Mouse (Mus musculus) natural killer cell, adult 2 months (primary cell): ENCODE measurements around the gene Arhgef2.
A peak's percentile ranks its signal among the peaks of the same experiment; 100 is the strongest.

ENCODE experiments used
- DNase-seq, 2 experiments: peaks; one replicate each; pipeline ENCODE4 v3.0.0; 2022; ENCODE audit warnings: low spot score in 2 of 2

Arhgef2 gene

DNA sequence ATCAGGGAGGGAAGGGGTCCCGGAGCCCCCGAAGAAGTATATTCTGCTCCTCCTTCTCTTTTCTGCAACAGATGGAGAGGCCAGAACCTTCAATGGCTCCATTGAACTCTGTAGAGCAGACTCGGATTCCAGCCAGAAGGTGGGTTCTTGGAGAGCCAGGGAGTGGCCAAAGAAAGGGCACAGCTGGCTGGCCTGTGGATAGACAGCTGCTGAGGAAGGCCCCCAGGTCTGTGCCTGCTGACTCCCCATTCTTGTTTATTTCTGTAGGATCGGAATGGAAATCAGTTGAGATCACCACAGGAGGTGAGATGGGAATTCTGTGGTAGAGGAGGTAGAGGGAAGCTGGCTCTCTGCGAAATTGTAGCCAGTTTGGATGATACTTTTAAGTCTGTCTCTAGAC, 37.3 kb downstream of the Arhgef2 start:
- no peak for DNase-seq

DNA sequence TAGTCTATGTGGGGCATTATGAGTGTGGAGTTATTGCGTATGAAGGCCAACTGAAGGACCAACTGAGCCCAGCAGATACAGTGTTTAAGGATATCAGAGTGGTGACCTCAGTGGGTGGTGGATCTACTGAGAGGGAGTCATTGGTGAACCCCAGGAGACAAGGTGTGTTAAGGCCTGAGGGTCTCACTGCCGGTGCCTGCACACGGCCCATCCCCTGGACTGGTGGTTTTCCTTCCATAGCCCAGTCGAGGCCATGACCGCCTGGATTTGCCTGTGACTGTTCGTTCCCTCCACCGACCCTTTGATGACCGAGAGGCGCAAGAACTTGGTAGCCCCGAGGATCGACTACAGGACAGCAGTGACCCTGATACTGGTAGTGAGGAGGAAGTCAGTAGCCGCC, 40.2 kb downstream of the Arhgef2 start:
- DNase-seq: no peak

- DNase-seq: no peak
These were observed 40.7 kb downstream of the Arhgef2 start for GRCm38 (mm10) chr3:88646426-88646995.

DNA sequence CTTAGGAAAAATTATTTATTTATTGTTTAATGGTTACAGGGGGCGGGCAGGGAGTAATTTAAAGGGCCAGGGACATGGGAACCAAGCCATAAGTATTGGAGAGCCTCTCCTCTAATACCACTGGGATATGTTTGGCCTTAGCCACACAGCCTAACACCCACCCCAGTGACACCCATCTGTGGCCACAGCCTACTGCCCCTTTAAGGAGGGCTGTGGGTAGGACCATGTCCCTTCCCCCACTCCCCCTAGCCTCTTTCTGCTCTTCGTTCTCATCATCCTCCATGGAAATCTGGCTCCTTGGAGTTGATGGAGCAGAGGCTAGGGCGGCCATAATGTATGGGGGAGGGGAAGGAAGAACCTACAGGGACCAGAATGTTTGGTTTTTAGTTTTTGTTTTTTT, 41.3 kb downstream of the Arhgef2 start:
- DNase-seq: no peak

DNA sequence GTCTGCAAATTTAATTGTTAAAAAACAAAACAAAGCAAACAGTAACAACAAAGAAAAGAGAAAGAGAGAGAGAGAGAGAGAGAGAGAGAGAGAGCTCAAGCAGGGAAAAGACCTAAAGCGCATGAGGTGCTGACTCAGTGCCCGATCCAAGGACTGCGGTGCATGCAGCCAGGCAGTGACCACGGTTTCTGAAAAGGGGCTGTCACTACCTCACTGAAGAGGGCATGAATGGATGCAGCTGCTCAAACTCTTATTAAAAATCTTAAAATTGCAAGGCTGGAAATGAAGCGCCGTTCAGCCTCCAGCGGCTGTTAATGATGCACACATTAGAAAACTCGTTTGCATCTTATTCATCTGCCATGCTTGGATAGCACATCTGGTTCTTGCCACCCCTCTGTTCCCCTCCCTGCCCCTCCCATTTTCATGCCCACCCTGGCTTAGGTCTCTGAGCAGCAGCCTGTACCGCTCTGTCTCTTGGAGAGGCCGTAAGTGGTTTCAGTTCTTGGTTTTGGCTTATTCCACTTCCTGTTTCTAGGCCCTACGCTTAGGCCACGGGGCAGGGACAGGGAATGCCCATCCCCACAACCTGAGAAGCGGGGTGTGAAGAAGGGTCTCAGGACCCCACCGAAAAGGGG, 42.1 kb downstream of the Arhgef2 start:
- peak in 1 of 2 experiments; percentile 51 for DNase-seq

- no peak for DNase-seq
These were observed 42.8 kb downstream of the Arhgef2 start for GRCm38 (mm10) chr3:88648452-88649168.

- no peak for DNase-seq
These were observed 43.4 kb downstream of the Arhgef2 start for GRCm38 (mm10) chr3:88649186-88649585.

DNA sequence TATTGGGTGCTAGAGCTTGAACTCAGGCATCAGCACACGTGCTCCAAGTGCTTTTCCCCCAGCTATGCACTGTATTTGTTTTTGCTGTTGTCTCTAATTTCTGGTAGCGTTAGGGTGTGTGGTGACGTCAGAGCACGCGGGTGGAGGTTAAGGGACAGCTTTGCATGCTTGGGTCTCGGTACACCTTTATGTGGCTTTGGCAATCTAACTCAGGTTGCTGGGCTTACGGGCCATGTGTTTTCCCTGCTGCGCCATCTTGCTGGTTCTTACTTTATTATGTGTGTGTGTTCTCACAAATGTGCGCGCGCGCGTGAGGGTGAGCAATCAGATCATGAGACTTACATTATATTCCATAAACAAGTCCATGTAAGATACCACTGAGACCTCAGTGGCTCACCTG, 44.2 kb downstream of the Arhgef2 start:
- DNase-seq: no peak

DNA sequence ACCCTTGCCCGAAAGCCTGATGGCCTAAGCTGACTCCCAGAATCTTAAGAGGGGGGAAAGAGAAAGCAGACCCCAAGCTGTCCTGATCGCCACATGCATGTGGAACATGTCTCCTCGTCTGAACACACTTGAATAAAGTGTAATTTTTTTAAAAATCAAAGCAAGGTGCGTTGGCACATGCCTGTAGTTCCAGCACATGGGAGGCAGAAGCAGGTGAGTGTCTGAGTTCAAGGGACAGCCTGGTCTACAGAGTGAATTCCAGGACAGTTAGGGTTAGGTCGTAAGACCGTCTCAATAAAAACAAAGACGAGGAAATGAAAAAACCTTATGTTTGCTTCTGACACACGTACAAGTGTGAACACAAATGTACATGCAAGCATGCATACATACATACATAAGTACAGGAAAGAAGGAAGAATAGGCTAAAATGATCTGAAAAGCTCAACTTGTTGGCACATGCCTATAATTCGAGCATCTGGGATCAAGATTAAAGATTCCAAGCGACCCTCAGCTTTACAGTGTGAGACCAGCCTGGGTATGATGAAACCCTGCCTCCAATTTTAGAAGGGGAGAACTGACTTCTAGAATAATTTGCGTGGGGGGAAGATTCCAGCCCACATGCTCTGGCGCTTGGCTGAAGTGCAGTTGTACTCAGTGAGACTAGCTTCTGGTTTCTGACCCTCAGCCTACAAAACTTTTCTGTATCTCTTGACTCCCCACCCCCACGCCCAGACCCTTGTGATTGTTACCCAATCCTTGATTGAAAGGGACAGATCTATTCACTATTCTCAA, 45.1 kb downstream of the Arhgef2 start:
- DNase-seq: no peak

GRCm38 (mm10) chr3:88651669-88652618, 46.2 kb downstream of the Arhgef2 start:
- no peak for DNase-seq

DNA sequence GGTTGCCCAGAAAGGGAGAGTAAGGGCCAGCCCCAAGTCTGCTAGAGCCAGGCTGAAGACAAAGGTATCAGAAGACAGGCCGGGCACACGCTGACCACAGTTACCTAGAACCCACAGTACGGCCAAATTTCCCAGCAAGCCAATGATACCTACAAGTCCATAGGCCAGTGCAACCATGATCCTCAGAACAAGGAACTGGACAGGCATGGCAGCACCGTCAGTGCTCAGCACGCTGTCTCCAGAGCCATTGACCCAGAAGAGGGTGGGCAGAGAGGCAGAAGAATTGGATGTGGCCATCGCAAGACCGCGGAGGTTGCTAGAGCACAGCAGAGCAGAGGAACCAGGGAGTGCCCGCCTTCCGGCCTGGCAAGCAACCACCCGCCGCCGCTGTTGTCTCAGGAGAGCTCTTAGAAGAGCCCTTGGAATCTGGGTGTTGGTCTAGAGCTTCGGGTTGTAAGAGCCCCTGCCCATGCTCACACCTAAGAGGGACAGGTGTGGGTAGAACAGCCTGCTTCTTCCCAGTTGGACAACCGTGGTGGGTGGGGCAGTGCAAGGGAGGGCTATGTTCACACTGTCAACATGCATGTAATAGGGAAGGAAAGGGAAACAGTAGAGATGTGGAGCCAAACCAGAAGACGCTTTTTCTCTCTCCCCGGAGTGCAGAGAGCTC, 47.2 kb downstream of the Arhgef2 start, which contains the start of gene Rxfp4:
Gene Rxfp4, minus strand, starts transcription at position 297 of the 670 bp plus-strand sequence.
- DNase-seq: no peak

GRCm38 (mm10) chr3:88653516-88654370, 48.0 kb downstream of the Arhgef2 start:
- DNase-seq: no peak

DNA sequence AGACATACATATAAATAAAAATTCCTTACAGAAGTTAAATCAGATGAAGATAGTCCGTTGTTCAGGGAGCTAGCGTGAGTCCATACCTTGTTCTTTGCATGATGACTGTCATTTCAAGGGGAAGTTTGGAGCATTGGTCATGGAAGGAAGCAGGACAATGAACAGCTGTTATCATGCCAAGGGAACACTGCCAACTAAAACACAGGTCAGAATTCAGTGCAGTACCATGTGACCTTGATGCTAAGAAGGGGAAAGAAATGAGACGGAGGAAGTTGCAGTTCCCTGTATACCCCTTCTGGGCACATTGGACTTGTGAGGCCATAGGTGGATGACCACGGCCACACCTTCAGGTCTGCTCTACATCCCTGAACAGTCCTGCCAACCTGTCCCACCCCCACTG, 48.9 kb downstream of the Arhgef2 start:
- DNase-seq: no peak

DNA sequence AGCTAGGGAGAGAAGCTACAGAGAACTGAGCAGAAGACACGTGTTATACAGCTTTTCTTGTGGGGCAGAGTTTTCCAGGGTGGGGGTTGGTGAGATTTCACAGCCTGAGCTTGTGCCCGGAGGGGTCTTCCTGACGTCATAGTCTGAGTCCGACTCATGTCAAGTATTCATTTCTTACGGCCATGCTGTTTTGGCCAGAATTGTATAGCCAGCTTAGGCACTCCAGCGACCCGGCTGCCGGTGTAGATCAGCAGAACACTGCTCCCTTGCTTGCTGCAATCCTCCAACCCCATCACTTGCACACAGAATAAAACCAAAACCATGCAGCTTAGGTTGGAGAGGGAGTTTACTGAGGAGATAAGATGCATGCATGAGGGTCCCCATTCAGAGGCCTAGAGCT, 49.9 kb downstream of the Arhgef2 start:
- no peak for DNase-seq

GRCm38 (mm10) chr3:88658441-88659127, 52.8 kb downstream of the Arhgef2 start:
- DNase-seq: no peak

- no peak for DNase-seq
These were observed 54.0 kb downstream of the Arhgef2 start for GRCm38 (mm10) chr3:88659798-88660197.

DNA sequence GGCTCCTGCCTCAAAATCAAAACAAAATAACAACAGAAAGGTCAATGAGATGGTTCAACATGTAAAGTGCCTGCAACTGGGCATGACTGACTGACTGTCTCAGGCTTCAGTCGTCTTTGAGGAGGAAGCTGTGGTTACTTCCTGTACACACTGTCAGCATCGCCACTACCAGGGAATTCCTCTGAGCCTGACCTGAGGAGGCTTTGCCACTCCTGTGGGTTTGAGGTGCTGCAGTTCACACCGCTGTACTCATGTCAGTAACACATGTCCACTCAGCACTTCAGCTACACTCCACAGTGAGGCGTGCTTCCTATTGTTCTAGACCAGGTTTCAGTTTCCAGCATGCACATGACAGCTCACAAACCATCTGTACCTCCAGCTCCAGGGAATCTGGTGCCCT, 58.3 kb downstream of the Arhgef2 start:
- DNase-seq: peak; percentile 66 to 78

GRCm38 (mm10) chr3:88677399-88677798, 71.6 kb downstream of the Arhgef2 start:
- DNase-seq: peak; percentile 46 to 63

DNA sequence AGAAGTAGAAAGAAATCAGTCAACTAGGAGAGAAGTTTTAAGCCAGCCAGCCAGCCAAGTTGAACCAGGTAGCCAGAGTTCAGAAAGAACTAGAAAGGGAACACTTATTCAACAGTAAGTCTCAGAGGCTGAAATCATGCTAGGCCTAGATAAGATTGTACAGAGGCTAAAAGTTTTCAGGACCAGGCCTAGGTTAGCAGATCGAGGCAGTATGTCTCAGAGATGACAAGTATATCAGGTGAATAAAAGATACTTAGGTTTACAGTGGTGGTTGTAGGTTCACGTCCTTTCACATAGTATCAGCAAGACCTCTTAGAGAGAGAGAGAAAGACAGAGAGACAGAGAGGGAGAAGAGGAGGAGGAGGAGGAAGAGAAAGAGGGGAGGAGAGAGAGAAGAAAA, 78.0 kb downstream of the Arhgef2 start:
- no peak for DNase-seq
